Mouse (Mus musculus): ENCODE results near the gene Caskin2.

Gene Caskin2

GRCm38 (mm10) chr11:115807306-115807705, 6.1 kb downstream of the Caskin2 start:
- in situ Hi-C loops (cut with MboI, MseI) = no loop called here

- in situ Hi-C loops (cut with MboI, MseI) = no loop called here
Measured at GRCm38 (mm10) chr11:115806154-115806553, 7.3 kb downstream of the Caskin2 start.

GRCm38 (mm10) chr11:115805005-115805404, 8.4 kb downstream of the Caskin2 start:
- in situ Hi-C loops (cut with MboI, MseI) = no loop called here

DNA sequence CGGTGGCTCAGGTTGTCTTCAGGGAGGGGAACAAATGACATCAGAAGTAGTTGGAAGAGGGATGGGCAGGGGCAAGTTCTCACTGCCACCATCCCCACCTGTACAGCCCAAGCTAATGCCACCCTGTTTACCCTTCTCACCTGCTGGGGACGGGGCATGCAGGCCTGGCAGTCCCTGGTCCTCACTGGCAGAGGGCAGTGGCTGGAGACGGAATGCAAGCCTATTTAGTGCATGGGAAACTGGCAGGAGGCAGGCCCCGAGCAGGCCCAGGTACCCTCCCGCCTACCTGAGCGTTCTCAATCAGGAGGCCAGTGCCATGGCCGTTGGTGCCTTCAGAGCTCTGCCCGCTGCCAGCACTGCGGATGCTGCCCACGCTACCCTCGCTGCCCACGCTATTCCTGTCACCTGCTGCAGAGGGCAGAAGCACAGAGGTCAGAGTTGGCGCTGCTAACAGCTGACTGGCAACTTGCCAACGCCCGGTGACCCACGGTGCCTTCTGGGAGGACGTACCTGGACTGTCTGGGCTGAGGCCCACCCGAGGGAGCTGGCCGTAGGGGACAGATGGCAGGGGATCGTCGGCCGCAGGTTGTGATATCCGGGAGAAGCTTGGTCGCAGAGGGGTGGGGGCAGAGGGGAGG, 10.2 kb downstream of the Caskin2 start:
- in situ Hi-C loops (cut with MboI, MseI) = no loop called here

DNA sequence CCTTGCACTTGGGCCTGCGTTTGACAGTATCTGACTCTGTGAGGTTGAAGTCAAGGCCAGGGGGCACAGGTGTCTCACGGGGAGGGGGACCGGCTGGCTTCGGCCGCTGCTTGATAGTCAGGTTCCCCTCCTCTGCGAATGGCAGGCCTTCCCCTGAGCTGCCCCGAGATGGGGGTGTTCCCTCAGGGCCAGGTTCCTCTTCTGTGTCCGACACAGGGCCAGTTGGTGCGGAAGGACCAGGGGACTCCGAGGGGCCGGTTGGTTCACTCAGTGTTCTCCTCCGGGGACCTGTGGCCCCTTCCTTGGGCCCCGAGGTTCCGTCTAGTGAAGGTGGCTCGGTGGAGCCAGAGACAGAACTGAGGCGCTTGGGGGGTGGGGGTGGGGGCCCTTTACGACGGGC, 12.5 kb downstream of the Caskin2 start:
- in situ Hi-C loops (cut with MboI, MseI) = no loop called here

GRCm38 (mm10) chr11:115797665-115798064, 15.8 kb downstream of the Caskin2 start:
- in situ Hi-C loops (cut with MboI, MseI) = no loop called here

DNA sequence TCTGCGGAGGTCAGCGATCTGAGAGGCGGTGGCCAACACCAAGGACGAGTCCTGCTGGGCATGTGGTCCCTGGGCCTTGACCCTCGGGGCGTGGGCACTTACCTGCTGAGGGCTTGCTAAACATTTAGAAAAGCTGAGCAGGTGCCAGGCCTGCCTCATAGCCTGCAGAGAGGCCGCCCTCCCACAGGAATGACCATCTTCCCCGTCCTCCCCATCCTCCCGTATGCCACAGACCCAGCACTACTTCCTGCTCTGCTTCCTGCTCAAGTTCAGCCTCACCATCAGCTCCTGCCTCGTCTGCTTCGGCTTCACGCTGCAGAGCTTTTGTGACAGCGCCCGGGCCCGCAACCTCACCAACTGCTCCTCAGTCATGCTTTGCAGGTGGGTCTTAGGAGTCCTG, 16.5 kb downstream of the Caskin2 start:
- in situ Hi-C loops (cut with MboI, MseI) = no loop called here

DNA sequence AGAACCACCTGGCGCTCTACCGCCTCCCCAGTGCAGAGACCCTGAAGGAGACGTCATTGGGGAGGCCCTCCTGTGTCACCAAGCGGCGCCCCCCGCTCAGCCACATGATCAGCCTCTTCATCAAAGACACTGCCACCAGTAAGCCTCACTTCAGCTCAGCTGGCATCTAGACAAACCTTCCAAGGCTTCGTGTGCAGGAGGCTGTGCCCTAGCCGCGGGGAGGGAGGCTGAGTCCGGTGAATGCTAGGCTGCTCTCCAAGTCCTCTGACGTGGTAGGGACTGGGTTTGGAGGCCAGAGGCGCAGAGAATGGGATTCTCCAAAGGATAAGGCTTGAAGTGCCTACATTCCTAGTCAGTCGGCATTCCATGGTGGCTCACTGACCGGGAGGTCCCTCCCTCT, 21.1 kb downstream of the Caskin2 start:
- in situ Hi-C loops (cut with MboI, MseI) = no loop called here

DNA sequence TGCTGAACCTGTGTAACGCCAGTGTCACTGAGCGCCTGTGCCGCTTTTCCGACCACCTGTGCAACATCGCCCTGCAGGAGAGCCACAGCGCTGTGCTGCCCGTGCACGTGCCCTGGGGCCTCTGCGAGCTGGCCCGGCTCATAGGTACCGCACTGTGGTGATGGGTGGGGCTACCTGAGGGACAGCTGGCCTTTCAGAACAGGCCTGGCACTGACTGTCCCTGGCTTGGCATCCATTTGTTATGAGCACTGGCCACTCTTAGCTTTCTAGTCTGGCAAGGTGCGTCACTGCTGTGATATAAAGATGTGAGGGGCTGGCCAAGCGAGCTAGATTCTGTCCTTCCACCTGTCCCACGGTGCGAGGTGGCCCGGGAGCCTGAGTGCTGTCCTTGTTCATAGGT, 21.5 kb downstream of the Caskin2 start:
- in situ Hi-C loops (cut with MboI, MseI) = no loop called here

- in situ Hi-C loops (cut with MboI, MseI) = no loop called here
Measured at GRCm38 (mm10) chr11:115789787-115790186, 23.7 kb downstream of the Caskin2 start.

DNA sequence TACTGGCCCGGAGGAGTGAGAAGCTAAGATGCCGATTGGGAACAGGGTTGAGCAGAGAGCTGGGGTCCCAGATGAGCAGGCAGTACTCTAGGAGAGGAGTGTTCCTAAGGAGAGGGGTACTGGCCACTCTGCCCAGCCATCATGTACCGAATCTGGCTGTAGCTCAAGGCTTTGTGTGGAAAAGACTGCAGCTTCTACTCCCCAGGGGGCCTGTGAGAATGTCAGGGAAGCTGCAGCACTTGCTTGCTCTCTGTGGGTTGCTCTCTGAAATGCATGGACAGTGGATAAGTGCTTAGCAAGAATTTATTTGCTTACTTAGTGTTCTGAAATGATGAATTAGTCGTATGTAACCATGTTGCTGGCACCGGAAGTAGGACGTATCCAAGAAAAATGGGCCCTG, 27.0 kb downstream of the Caskin2 start:
- in situ Hi-C loops (cut with MboI, MseI) = no loop called here

DNA sequence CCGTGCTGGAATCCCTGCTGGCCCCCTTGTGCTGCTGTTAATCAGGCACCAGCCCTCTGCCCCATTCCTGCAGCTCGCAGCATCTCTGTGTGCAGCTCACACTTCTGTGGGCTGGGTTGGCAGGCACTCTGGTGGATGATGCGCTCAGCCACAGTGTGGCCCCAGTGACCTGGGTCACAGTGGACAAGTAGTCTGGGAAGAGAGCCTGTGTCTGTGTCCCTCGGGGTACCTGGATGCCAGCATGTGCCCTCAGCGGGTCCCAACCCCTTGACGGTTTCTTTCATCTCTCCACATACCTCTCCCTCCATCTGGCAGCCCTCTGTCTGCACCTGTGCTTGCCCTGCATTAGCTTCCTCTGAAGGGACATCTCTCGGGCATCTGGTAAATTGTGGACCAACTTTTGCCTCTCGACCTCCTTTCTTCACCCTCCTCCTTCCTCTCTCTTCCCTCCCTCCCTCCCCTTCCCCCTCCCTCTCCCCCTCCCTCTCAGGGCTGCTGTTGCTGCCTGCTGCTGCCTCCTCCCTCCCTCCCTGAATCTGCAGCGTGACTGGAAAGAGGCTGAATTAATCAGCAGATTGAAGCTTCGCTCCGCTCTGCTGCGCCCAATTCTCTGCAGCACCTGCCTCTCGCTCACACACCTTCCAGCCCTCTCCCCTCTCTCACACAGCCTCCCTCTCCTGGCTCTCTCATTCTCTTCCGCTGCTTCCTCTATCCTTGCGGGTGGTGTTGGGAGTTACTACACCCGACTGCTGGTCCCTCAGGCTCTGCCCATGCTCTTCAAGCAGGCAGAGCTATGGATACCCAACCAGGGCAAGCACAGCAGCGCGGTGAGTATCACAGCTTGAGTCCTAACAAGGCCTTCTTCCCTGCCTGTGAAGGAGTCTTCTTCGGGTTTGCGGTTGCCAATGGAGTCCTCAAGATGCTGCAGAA, 33.0 kb downstream of the Caskin2 start:
- in situ Hi-C loops (cut with MboI, MseI) = loop anchor here (5.0 kb wide), 1 partner anchor 38 kb away; no protein-coding TSS in a partner anchor

DNA sequence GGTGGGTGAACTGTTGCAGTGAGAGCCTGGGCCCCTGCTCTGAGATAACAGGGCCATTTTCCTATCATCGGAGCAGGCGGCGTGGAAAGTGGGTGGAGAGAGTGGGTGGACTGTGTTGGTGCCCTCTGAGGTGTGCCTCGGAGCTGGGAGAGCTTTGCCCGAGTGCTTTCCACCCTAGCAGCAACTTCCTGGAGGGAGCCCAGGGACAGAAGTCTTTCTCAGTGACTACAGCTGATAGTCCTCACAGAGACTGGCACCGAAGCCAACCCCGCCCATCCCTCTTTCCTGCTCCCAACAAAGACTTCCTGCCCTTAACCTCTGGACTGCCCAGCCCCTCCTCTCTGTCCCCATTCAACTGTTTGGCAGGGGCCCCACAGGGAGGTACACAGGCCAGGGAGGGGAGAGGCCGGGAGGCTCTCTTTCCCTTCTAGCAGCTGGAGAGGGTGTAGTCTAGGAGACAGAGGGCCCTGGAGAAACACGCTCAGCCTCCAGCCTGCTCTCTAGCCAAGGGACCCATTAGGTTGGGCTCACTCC, 34.3 kb downstream of the Caskin2 start:
- in situ Hi-C loops (cut with MboI, MseI) = no loop called here

- in situ Hi-C loops (cut with MboI, MseI) = no loop called here
Measured at GRCm38 (mm10) chr11:115777487-115778335, 35.7 kb downstream of the Caskin2 start.

GRCm38 (mm10) chr11:115776954-115777353, 36.5 kb downstream of the Caskin2 start:
- in situ Hi-C loops (cut with MboI, MseI) = no loop called here

DNA sequence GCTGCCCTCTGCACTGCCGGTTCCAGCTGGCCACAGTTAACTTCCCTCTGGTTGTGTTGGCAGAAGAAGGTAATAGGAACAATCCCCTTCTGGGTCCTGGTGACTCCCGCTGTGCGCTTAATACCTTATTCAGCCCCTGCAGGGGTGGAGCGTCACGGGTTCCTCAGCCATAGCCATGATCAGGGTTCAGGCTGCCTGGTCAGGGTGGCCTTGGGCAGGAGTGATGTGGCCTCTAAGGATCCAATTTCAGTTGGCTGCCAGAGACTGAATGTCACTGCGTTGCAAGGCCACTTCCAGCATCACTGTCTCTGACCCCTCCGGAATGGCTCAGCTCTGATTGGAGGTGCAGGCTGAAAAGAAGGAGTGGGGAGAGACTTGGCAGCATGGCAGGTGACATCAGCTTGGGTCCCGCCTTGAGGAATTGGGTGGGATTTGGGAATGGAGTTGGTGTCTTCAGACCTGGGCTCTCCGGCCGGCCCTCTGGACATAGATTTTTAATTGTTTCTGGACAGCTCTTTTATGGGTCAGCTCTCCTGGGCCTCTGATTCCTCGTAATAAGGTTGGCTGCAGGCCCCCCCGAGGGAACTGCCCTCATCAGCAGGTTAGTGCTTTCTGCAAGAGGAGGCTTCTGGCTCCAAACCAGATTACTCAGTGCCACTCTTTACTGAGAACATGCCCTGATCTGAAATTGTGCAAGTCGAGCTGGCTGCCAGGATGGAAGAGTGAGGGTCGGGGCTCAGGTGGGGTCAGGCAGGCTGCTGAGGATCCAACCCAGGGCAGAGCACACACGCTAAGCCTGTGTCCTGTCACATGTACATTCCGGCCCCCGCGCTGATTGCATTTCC, 37.4 kb downstream of the Caskin2 start:
- in situ Hi-C loops (cut with MboI, MseI) = no loop called here

- in situ Hi-C loops (cut with MboI, MseI) = no loop called here
Measured at GRCm38 (mm10) chr11:115774653-115775052, 38.8 kb downstream of the Caskin2 start.

- in situ Hi-C loops (cut with MboI, MseI) = no loop called here
Measured at GRCm38 (mm10) chr11:115768896-115769295, 44.5 kb downstream of the Caskin2 start.

- in situ Hi-C loops (cut with MboI, MseI) = no loop called here
Measured at GRCm38 (mm10) chr11:115766981-115767380, 46.5 kb downstream of the Caskin2 start.

DNA sequence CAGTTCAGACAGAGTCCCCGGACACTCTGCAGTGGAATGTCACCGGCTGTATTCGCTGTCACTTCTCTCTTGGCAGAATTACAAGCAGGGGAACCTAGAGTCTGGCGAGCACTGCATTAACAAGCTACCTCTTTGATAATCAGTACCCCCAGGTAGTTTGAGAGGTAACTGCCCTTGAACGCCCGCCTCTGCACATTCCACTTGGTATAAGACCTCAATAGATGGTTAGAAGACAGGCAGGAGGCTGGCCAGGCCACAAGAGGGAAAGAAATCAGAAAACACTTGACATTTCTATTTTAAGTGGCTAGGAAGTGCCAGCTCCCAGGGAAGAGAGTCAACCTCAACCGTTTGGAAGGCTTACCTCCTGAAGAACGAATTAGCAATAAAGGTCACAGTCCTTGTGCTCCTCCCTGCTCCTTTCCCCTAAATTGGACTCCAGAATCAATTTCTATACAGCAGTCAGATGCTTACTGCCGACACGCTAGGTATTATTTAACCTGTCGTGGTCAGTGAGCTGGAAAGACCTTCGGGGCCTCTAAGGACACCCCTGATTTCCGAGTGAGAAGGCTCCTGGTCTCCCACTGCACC, 47.0 kb downstream of the Caskin2 start:
- in situ Hi-C loops (cut with MboI, MseI) = no loop called here

All from T-helper 1 cell (primary cell).